Mouse (Mus musculus) thymus, postnatal 0 days (tissue): ENCODE data around the gene Gm10428. TPM values are rescaled to one million over a fixed set of nuclear protein-coding genes. Genes with fewer than 3 reads are reported as not detected.

Source experiments
- DNase-seq: peaks from one replicate; pipeline ENCODE4 v3.0.0-alpha.2; 2015; ENCODE audit warnings: low spot score
- polyA plus RNA-seq: library from polyadenylated mRNA; unstranded; fragments of >200 nt; fragmentation: Nextera tagmentation; extraction: Ambion mirVana; gene quantifications from 2 replicates; pipeline ENCODE4 v1.2.1, GENCODE M21; 2015

Gm10428 gene
- polyA plus RNA-seq, 1 experiment from 2014 or later = not detected

GRCm38 (mm10) chr11:62788935-62789616 is 36.2 kb downstream of the Gm10428 start, which contains the start of gene Zfp286:
Gene Zfp286 (minus strand): TSS chr11:62789462.
- DNase-seq = peak; percentile 96

DNA sequence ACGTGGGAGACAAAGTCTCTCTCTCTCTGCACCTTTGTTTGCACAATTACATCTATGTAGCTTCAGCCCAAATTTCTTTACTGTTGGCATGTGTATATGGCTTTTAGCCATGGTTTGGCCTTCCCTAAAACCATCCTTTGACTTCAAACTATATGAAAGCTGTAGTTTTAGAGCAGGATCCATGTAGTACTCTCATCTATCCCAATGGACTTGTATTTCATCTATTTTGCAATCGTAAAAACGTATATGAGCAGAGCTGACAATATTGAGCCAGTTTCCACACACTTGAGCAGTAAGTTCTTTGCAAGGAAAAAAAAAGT is 36.7 kb downstream of the Gm10428 start:
- DNase-seq = no peak

Other genes starting within 250 kb of the Gm10428 start
- gene Cenpv, start 213.8 kb upstream of the Gm10428 start, polyA plus RNA-seq = 20.8 and 21.2 TPM in 2 replicates
- 3,204 and 3,318 TPM in 2 replicates for gene Ubb, start 201.9 kb upstream of the Gm10428 start, polyA plus RNA-seq
- gene Trpv2, start 178.6 kb upstream of the Gm10428 start, polyA plus RNA-seq = 48.1 and 51.6 TPM in 2 replicates
- gene Lrrc75a, start 104.6 kb upstream of the Gm10428 start, polyA plus RNA-seq = 2.2 and 3.4 TPM in 2 replicates
- 54.3 and 63.7 TPM in 2 replicates for gene Mmgt2, start 104.4 kb upstream of the Gm10428 start, polyA plus RNA-seq
- 3.0 and 3.2 TPM in 2 replicates for gene Zfp287, start 21.2 kb upstream of the Gm10428 start, polyA plus RNA-seq
- gene Zfp286, start 36.4 kb downstream of the Gm10428 start, polyA plus RNA-seq = 16.4 and 18.9 TPM in 2 replicates
- 4.0 and 4.4 TPM in 2 replicates for gene Trim16, start 67.1 kb downstream of the Gm10428 start, polyA plus RNA-seq
- gene Fbxw10, start 94.0 kb downstream of the Gm10428 start, polyA plus RNA-seq = 2.1 and 3.0 TPM in 2 replicates
- 51.5 and 57.7 TPM in 2 replicates for gene Tvp23b, start 126.4 kb downstream of the Gm10428 start, polyA plus RNA-seq
- 0.24 TPM in 1 of 2 replicates, not detected in the other for gene Cdrt4, start 198.1 kb downstream of the Gm10428 start, polyA plus RNA-seq